Mouse (Mus musculus) kidney, postnatal 36 days (tissue): ENCODE results near the gene Phf21a.
"Not testable (repeated sequence)": the region's sequence is repeated elsewhere in the genome, so short reads cannot be mapped to it uniquely, and the experiment has no call there.

Source experiments
- DNase-seq, 2 experiments: peaks; one replicate each; pipeline ENCODE4 v3.0.0; 2021 to 2022; ENCODE audit warnings: mixed read lengths in 2 of 2

Phf21a gene

GRCm38 (mm10) chr2:92386821-92387570 is 294.1 kb downstream of the Phf21a start:
- no peak for DNase-seq

DNA sequence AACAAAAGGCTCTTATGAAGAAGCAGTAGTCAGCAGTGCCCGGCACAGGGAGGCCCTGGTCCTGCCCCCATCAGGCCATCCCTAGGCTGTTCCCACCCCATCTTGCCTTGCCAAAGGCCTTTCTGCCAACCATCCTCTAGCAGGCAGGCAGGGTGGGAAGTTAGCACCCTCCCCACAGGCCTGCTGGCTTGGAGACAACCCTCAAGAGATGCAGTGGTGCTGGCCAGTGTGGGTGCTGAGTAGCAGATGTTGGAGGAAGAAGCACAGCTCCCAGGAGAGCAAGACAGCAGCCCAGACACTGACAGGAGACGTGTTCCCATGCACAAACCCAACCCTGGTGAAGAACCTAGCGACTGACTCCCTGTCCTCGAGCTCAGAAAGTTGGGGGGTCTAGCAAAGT is 294.7 kb downstream of the Phf21a start:
- DNase-seq, result no peak

GRCm38 (mm10) chr2:92388081-92388517 is 295.2 kb downstream of the Phf21a start:
- DNase-seq, result no peak

GRCm38 (mm10) chr2:92388891-92389641 is 296.1 kb downstream of the Phf21a start:
- DNase-seq, result peak; percentile 86 to 88

- no peak for DNase-seq
Measured at GRCm38 (mm10) chr2:92389645-92390044, 296.7 kb downstream of the Phf21a start.

DNA sequence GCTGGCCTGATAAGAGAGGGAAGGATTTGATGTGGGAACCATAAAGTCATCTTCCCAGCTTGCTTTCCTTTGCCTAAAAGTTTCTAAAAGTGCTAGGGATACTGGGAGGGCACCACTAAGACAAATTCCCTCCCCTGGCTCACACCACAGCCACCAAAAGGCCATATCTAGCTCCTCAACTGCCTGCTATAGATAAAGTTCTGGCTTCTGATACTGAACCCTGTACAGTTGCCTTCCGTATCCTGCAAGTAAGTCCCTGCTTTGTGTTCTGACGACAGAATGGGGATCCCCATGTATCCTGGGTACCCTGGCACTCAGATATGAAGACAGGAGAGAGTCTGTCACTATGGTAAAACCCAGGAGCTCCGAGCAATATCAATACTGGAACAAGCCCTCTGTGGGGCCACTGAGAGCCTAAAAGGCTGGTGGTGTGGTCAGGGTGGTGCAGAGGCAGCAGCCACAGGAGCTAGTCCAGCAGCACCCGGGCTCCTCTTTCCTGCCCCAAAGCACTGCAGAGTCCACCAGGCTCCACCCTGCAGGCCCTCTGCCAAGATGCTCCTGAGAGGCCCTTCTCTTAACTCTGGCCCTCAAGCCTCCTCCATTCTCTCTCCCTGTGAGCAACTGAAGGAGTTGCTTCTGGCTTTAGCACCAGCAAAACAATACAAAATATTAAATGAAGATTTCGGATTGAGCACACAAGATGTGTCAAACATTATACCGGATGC is 297.5 kb downstream of the Phf21a start:
- DNase-seq, result peak in 1 of 2 experiments; percentile 66

- no peak for DNase-seq
Measured at GRCm38 (mm10) chr2:92391116-92391515, 298.2 kb downstream of the Phf21a start.

DNA sequence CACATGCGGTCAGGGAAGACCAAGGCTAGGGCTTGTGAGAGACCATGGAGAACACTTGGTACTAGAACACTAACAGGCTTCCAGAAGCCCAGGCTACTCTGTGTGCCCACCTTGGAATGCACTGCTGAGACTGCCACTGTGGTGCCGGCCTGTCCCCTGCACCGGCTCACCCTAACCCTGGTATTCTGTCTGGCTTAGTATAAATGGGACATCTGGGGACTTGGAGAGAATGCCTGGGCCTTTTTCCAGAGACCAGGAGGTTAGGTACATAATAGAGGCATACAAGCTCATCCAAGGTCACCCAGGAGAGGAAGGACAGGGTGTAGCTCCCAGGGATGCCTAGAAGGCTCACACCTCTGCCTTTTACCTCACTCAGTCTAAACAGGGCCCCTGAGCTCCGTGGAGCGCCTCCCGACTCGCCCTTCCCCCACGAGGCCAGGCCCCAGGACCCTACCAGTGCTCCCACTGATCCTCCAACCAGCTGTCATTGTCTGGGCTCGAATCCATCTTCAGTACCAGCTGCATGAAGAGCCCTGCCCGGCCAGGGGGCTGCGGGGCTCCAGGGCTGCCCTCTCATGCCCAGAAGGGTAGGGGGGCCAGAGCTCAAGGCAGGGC is 298.9 kb downstream of the Phf21a start:
- DNase-seq, result no peak

DNA sequence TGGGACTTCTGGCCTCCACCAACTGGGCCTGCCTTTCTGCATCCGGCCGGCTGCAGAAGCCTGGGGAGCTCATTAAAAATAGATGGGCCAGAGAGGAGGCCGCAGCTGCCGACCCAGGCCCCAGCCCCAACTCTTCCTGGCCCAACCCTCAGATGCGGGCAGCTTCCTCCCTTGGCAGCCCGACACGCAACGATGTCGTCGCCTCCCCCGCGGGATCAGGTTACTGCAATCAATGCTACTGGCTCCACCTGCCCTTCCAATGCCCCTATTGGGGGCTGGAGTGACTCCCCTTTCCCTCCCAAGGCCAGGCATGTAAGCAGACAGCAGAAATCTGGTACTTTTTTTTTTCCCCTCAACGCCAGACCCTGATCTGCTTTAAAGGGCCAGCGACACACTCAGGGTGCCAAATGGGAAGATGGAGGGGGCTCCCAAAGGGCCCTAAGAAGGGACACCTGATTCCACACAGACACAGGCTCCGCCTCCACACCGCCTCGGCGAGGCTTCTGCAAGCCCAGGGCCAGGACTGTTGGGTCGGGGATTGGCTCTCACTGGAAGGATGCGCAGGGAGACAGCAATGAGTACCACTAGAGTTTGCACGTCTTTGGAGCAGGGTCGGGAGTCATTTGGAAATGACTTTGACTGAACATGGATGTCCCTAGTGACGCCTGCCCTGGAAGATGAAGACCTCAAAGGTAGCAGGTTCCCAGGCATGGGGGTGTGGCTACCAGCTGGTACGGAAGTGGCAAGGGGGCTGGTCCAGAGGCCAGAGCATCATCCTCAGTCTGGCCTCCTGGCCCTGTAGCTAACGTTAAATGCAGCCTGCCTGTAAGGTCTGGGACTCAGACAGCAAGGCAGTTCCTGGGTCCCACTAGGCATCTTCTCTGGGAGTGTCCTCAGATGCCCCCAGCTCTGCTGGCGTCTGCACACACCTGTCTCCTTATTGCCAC is 299.7 kb downstream of the Phf21a start:
- DNase-seq, result no peak

DNA sequence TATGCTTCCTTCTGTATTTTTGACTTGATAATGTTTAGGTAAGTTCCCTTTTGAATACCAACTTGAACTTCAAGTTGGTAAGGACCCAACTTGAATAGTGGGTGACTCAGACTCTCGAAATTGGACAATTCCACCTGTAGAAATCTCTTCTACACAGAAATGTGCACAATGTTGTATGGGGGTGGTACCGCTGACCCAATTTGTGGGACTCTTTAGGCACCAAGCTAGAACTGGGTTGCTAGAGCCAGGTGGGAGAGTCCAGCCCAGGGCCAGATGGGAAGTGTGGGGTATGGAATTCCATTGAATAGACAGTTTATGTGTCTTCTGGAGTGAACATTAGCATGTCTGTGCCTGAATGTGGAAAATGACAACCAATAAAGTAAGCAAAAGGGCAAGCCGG is 302.6 kb downstream of the Phf21a start:
- DNase-seq, result no peak

DNA sequence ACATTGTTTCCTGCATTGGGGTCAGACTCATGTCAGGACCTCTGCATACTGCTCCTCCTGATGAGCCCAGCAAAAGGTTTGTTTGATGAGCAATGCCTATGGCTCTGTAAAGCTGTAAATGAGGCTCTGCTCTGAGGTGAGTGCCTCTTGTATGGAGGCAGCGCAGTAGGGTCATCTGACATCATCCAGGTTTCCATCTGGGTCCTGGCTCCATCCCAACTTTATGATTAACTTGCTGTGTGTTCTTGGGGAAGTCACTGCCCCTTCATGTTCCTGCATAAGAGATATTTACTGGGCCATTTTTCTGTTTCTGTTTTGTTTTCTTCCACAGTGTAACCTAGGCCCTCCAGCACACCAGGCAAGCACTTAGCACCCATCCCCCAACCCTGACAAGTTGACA is 304.5 kb downstream of the Phf21a start:
- DNase-seq, result no peak

- DNase-seq, result not testable (repeated sequence)
Measured at GRCm38 (mm10) chr2:92399877-92400276, 307.0 kb downstream of the Phf21a start.

- DNase-seq, result no peak
Measured at GRCm38 (mm10) chr2:92400682-92401081, 307.8 kb downstream of the Phf21a start.

DNA sequence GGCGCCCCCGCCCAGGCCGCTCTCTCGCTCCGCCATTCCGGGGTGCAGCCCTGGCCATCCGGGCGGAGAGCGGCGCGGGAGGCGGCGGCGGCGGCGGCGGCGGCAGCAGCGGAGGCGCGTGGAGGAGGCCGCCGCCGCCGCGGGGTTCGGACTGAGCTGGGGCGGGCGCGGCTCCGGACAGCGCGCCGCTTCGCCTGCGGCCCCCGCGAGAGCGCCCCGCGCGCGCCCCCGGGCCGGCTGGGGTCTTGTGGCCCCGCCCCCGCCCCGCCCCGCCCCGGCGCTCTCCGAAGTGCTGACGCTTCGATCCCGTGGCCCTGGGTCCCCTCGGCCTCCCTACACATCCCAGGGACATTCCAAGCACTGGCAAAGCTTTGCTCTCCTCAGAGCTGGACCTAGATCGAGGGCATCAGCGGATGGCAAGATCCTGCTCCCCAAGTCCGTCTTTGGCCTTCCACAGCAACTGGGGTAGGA is 308.2 kb downstream of the Phf21a start, which contains the start of gene Mapk8ip1:
Mapk8ip1 (minus strand) TSS at position 173 of the 471 bp plus-strand sequence.
- peak in 1 of 2 experiments; percentile 52 for DNase-seq

- peak; percentile 65 to 76 for DNase-seq
Measured at GRCm38 (mm10) chr2:92402591-92403326, 309.8 kb downstream of the Phf21a start.

DNA sequence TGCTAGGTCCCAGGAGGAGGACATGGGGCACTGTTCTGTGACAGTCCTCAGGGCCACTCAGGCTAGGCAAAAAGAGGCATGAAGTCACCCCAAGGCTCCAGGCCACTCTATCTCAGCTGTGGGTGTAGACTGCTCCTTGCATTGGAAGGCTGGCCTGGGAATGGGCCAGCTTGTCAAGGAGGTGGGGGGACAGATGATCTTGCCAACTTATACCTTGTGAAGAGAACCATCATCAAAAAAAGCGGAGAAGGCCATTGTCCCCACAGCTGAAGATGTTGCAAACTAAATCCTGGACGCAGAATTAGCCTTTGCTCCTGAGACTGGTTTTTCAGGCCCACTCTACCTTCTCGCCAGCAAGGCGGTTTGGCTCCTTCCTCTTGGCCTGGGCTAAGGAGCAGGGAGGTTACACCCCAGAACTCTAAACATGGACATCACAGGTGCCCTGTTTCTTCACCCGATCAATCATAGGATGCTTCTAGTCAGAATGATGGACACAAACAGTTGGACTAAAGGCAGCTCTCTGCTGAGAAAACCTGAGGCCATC is 310.9 kb downstream of the Phf21a start:
- no peak for DNase-seq

DNA sequence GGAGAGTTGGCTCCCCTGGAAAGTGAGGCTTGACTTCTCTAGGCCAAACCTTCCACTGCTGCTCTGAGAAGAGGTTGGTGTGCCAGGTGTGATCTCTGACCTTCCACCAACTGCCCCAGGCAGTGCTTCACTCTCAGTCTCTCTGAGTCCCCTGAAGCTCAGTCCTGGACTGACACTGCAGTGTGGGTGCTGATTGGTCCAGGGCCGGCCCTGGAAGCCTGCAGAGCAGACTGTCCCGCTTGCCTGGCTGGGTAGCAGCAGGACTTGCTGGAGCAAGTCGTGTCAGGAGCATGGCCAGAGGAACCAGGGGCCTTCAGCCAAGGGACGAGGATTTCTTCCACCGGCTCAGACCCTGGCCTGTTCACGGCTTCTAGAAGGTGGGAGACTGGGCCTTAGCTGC is 311.8 kb downstream of the Phf21a start:
- no peak for DNase-seq

- no peak for DNase-seq
Measured at GRCm38 (mm10) chr2:92405687-92406086, 312.8 kb downstream of the Phf21a start.

GRCm38 (mm10) chr2:92408309-92409045 is 315.6 kb downstream of the Phf21a start:
- DNase-seq, result peak; percentile 68 to 75

GRCm38 (mm10) chr2:92411705-92412104 is 318.8 kb downstream of the Phf21a start:
- peak in 1 of 2 experiments; percentile 69 for DNase-seq
